Mouse (Mus musculus) skeletal muscle tissue, postnatal 0 days (tissue): ENCODE results near the gene D630023F18Rik. TPM values are rescaled to one million over a fixed set of nuclear protein-coding genes. Genes with fewer than 3 reads are reported as not detected.

Experiments
- polyA plus RNA-seq: library from polyadenylated mRNA; unstranded; fragments of >200 nt; fragmentation: Nextera tagmentation; extraction: Ambion mirVana; gene quantifications from 2 replicates; pipeline ENCODE4 v1.2.1, GENCODE M21; 2015

Gene D630023F18Rik
- polyA plus RNA-seq, result not detected in 2 replicates

DNA sequence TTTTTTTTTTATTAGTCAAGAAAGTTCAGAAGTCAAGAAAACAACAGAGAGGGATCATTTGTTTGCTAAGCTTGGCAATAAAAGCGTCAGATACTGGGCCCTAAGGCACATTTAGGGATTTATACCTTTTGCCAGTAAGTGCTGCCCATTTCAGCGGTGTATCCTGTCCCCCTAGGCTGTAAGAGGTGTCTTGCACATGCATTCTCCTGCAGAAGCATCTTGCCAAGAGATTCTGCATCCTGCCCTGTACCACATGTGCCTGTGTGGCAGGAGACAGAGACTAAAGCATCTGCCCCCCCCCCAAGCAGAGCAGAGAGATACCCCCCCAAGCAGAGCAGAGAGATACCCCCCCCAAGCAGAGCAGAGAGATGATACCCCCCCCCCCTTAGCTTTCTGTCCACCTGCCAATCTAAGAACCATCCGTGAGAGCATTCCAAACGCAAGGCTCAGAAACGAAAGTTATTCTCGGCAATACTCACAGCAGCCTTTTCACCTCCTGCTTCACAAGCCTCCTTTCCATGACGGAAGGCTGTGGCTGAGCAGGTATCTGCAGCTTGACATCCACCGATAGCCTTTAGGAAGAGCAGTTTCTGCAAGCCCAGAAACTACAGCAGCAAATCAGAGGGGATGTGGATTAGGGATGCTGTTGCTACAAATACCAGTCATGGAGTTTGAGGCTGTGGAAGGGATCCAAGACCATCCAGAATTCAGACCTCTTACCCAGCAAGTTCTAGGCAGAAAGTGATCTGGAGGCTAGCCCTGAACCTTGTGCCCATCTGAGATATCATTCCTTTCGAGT is at the start of gene D630023F18Rik:
Gene D630023F18Rik, minus strand, starts transcription at position 641 of the 799 bp plus-strand sequence.

DNA sequence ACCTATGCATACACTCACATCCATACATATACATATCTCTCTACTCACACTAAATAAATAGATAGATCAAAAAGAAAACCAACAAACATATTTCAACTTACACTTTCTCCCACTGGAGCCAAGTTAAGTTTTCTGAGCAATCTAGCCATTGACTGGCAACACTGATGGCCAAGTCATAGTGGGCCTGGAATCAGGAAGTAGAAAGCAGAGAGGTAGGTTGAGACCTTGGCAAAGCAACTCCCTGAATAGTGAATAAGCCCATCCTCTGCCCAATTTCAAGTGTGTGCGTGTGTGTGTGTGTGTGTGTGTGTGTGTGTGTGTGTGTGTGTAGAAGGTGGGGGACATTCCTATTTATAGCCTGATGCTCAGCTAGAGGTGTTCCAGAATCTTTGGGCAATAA is 3.6 kb downstream of the D630023F18Rik start, which contains the start of gene Gm28845:
Gene Gm28845, minus strand, starts transcription at position 121 of the 400 bp plus-strand sequence.

DNA sequence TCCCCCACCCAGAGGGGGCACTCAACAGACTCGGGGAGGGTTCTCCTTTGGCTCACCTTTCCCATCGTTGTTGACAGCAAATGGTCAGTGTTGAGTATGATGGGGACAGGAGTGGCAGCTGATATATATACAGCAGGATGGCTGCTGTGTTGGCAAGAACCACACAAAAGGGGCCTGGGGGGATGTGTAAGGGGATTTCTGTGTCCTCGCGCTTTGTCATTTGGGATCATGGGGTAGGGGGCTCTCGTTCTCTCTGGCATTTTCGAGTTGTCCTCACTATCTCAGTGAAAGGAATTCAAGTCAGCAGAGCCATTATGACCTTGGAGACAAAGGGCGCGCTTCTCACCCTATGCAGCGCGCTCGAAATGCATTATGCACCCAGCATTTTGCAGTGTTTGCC is 19.7 kb downstream of the D630023F18Rik start, which contains the start of gene Cryga:
Gene Cryga, minus strand, starts transcription at position 101 of the 400 bp plus-strand sequence.

DNA sequence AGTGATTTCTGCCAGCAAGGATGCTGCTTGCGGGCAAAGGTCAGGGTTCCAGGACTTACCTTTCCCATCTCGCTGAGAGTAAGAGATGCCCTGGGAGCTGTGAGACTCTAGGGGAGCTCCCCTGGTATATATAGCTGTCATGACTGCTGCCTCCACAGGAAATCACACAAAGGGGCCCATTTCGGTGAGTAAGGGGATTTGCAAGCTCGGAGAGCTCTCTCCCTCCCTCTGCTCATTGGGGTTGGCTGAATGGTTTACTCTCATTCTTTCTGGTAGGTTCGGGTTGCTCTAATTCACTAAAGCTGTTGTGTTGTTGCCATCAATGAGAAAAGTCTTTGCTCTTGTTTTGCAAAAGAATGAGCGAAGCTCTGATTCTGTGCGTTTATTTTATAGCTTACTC is 40.8 kb downstream of the D630023F18Rik start, which contains the start of gene Crygb:
Gene Crygb, minus strand, starts transcription at position 101 of the 400 bp plus-strand sequence.

DNA sequence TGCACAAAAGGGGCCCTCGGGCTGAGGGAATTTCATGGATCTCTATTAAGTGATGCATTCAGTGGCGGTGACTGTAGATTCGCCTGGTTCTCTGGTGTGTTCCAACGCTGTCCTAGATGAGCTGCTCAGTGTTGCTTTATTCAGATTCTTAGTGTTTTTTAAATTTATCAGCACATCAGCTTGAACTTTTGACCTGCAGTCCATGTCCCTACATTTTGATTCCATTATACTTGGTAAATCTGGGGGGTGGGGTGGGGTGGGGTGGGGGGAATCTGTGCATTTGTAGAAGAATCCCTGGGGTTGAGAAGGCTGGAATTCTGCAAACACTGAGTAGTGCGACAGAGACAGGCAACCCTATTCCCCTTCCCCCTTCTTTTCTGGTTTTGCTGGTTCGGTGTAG is 49.4 kb downstream of the D630023F18Rik start, which contains the start of gene Crygc:
Gene Crygc, minus strand, starts transcription at position 101 of the 400 bp plus-strand sequence.

DNA sequence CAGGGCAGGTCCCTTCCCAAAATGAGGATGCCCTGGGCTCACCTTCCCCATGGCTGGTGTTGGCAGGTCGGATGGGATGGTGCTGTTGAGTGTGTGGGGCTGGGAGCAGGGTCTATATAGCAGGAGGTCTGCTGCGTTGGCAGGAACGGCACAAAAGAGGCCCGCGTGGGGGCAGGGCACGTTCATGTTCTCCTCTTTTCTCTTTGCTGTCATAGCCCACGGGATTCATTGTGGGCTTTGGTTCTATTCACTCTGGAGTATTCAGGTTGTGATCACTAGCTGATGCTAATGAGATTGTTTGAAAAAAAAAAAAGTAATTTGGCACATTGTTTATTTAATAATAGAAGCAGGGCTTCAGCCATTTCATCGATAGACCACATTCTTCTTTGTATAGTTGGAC is 59.7 kb downstream of the D630023F18Rik start, which contains the start of gene Crygd:
Gene Crygd, minus strand, starts transcription at position 101 of the 400 bp plus-strand sequence.

Other genes starting within 250 kb of the D630023F18Rik start
- 2.1 and 2.6 TPM in 2 replicates for gene Plekhm3, start 166.4 kb downstream of the D630023F18Rik start, polyA plus RNA-seq
- 0.09 TPM in 1 of 2 replicates, not detected in the other for gene Akr1cl, start 90.5 kb downstream of the D630023F18Rik start, polyA plus RNA-seq
- not detected in 2 replicates for gene Cryge, start 72.1 kb downstream of the D630023F18Rik start, polyA plus RNA-seq
- not detected in 2 replicates for gene Crygd, start 59.8 kb downstream of the D630023F18Rik start, polyA plus RNA-seq
- not detected in 2 replicates for gene Crygc, start 49.5 kb downstream of the D630023F18Rik start, polyA plus RNA-seq
- gene Crygb, start 40.9 kb downstream of the D630023F18Rik start, polyA plus RNA-seq, result not detected in 2 replicates
- gene Cryga, start 19.8 kb downstream of the D630023F18Rik start, polyA plus RNA-seq, result not detected in 2 replicates
- not detected in 2 replicates for gene Gm28845, start 3.7 kb downstream of the D630023F18Rik start, polyA plus RNA-seq
- gene Idh1, start 63.3 kb upstream of the D630023F18Rik start, polyA plus RNA-seq, result 48.7 and 98.6 TPM in 2 replicates
- 3.5 and 4.5 TPM in 2 replicates for gene Pikfyve, start 63.5 kb upstream of the D630023F18Rik start, polyA plus RNA-seq
- gene Pth2r, start 158.8 kb upstream of the D630023F18Rik start, polyA plus RNA-seq, result not detected in 2 replicates